Mouse (Mus musculus): ENCODE measurements around the gene Usp7.
A peak's percentile ranks its signal among the peaks of the same experiment; 100 is the strongest.

The Usp7 gene

DNA sequence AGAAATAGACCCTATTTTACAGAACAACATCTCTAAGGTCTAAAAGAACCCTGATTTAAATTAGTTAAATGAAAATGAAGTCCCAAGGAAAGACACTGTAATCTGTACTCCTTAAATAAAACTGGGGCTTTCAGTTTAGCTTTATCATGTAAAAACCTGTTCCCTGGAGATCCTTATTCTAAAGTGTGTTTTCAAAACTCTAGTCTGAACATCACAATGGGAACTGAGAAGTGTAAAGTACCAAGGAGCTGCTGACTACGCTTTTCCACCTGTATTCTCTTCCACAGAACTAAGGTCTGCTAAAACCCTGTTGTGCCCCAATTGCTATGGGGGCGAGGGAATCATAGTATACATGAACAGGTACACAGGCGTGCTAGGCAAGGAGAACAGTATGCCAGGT lies 68.1 kb downstream of the Usp7 start:
- no peak for DNase-seq (ENCODE audit: low spot score in 2 of 2)

- no peak for DNase-seq (ENCODE audit: low spot score in 2 of 2)
These were observed 71.7 kb downstream of the Usp7 start for GRCm38 (mm10) chr16:8720447-8720846.

DNA sequence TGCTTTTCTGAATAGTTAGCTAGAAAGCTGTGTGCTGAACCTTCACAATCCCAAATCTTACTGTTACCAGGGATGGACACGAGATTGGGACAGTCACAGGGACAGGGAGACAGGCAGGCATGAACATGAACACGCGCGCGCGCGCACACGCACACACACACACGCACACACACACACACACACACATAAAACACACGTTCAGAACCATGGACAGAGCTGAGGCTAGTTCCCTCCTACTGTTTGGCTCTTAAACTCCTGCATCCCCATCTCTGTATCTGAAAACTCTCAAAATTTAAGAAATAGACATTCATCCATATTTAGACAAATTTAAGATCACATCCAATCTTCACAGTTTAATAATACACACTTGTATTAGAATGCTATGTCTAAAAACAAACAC lies 74.4 kb downstream of the Usp7 start:
- no peak for DNase-seq (ENCODE audit: low spot score in 2 of 2)

DNA sequence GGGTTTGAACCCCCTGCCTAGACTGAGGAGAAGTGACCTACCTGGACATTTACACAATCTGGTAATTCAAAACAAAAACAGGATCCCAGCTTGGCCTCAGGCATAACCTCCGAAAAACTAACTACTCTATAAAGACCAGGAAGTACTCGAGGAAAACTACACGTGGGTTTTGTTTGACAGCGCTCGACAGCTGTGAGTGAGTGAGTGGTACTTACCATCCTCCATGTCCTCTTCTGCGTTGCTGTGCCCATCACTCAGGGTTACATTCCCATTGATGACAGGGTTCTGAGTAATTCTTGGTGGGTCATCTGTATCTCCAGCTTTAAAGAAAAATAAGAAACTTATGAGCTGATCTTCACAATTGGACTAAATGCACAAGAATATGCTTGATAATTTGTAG lies 75.8 kb downstream of the Usp7 start:
- no peak for DNase-seq (ENCODE audit: low spot score in 2 of 2)

GRCm38 (mm10) chr16:8715513-8716080 lies 76.5 kb downstream of the Usp7 start:
- DNase-seq (ENCODE audit: low spot score in 2 of 2), result no peak

GRCm38 (mm10) chr16:8714851-8715250 lies 77.3 kb downstream of the Usp7 start:
- DNase-seq (ENCODE audit: low spot score in 2 of 2), result no peak

- DNase-seq (ENCODE audit: low spot score in 2 of 2), result no peak
These were observed 80.1 kb downstream of the Usp7 start for GRCm38 (mm10) chr16:8711998-8712397.

GRCm38 (mm10) chr16:8700586-8700985 lies 91.5 kb downstream of the Usp7 start:
- no peak for DNase-seq (ENCODE audit: low spot score in 2 of 2)

DNA sequence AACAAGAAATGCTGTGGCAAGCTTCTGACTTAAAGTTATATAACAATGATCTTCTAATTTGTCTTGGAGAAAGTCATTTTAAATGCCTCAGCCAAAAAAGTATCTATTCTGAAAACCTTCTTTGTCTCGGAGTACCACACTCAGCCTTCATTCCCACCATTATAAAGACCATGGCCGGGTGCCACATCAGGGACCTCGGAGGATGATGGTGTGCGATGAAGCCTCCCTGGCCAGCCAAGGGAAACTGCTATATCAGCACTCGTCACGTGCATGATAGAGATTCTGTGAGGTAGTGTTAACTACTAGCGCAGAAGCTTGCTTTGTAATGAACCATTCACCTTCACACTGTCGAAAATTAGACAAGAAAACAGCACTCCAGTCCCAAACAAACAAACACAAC lies 92.6 kb downstream of the Usp7 start:
- DNase-seq (ENCODE audit: low spot score in 2 of 2), result no peak

DNA sequence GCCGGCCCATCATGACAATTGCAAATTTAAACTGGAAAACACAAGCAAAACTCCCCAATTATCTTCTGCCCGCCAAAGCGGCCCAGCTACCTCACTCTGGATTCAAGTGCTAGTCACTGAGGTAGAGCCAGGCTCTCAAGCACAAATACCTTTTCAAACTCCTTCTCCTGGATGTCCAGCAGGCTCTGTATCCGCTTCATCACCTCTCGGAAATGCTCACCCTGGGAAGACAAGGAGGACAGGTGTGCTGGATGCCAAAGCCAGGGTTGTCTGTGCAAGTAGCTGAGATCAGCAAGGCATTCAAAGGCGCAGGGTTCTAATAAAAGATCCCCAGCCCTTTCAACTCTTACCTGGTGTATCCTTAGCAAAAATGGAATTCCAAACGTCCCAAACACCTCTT lies 100.9 kb downstream of the Usp7 start:
- no peak for DNase-seq (ENCODE audit: low spot score in 2 of 2)

- DNase-seq (ENCODE audit: low spot score in 2 of 2), result no peak
These were observed 102.0 kb downstream of the Usp7 start for GRCm38 (mm10) chr16:8689979-8690656.

DNA sequence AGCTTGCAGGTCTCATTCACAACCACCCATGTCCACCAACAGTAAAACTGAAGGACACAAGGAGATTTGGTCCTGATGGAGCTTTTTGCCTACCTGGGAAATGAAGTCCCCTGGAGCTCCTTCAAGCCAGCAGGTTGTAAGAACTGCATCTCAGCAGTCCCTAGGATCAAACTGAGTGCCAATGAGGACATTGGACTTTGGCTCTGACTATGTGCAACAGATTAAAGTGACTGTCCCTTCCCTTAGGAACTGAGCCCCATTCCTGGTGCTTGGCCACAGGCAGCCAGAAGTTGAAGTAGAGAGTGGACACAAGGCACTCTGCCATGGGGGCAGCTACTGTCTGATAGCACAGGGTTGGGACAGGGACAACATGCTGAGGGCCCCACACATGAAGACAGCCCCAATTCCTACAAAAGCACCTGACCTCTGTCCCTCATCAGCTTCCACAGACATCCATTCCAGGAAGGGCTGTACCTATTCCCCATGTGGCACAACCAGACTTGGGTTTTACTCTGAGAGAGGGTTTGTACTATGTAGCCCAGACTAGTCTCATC lies 104.5 kb downstream of the Usp7 start:
- peak in 1 of 2 experiments; percentile 70 for DNase-seq (ENCODE audit: low spot score in 2 of 2)

DNA sequence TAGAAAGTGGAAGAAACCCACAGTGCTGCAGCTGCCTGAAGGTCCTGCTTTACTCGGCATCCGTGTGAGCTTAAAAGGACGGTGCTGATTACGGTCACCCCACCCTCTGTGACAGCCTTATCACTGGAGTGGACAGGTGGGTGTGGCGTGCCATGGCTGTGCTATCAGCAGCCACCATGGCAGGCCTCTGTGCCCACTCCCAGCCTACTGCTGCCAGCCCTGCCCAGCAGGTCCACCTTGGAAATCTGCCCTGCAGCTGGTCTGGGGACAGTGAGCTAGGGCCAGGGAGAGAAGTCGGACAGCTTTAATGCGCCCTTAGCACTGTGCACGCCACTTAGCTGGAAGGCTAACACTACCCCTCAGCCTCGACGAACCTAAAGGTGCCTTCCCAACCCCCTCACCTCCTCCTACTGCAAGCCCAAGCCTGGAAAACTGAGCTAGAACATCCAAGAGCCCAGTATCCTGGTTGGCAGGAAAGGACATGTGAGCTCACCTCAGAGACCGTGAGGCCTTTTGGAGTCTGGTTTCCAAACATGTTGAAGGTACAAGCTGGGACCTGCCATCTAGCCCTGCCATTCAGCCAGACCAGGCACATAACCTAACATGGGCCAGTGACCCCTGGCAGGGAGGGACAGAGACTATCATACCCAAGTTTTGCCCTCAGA lies 105.1 kb downstream of the Usp7 start:
- peak; percentile 78 to 87 for DNase-seq (ENCODE audit: low spot score in 2 of 2)

GRCm38 (mm10) chr16:8686121-8686870 lies 105.8 kb downstream of the Usp7 start:
- peak; percentile 88 to 91 for DNase-seq (ENCODE audit: low spot score in 2 of 2)

DNA sequence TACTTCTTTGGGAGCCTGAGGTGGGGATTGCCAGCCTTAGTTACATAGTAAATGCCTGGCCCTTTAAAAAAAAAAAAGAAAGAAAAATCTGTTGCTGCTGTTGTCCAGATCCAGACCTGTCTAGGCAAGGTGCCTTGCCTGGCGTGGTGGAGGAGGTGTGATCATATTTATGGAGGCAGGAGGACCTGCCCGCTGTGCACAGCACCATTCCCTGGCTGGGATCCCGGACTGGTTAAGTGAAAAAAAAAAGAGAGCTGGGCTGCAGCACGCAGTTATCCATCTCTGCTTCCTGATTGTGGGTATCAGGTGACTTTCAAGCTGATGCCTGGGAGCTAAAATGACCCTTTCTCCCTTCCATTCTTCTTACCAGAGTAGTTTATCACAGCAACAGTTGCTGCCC lies 107.0 kb downstream of the Usp7 start:
- no peak for DNase-seq (ENCODE audit: low spot score in 2 of 2)

DNA sequence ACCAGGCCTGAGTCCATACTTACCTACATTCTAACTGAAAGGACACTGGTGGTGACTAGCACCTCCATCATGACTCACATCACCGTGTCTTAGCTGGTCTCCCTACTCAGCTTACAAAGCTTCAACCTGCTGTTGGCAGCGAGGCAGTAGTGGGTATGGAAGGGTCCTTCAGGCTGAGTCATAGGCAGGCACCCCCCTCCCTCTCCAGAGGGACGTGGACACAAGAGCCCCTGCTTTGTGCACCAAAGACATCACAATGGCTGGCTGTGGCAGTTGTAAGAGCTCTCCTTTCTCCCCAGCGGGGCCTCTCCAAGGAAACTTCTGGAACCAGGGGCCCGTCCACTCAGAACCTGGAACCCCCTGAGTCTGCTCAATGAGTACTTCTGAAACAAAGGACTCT lies 111.6 kb downstream of the Usp7 start, which contains the start of gene Gm5767:
Gene Gm5767 (plus strand): TSS at position 301 of the 400 bp plus-strand sequence.
- DNase-seq (ENCODE audit: low spot score in 2 of 2), result no peak

DNA sequence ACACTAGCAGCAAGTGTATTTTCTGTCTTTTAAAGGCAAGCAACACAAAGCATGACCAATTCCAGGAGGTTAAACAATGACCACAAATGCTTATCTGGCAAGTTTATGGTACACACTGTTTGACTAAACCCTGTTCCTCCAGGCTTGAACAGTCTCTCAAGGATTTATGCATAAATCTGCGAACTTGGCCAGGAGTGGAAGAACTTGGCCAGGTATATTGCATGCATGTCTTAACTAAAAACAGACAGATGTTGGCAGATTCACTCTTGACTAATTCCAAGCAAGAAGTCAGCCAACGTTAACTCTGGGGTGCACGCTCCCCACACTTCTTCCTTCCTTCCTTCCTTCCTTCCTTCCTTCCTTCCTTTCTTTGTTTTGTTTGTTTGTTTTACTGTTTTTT lies 112.3 kb downstream of the Usp7 start:
- DNase-seq (ENCODE audit: low spot score in 2 of 2), result no peak

- DNase-seq (ENCODE audit: low spot score in 2 of 2), result peak; percentile 75 to 80
These were observed 113.4 kb downstream of the Usp7 start for GRCm38 (mm10) chr16:8678676-8679075.

DNA sequence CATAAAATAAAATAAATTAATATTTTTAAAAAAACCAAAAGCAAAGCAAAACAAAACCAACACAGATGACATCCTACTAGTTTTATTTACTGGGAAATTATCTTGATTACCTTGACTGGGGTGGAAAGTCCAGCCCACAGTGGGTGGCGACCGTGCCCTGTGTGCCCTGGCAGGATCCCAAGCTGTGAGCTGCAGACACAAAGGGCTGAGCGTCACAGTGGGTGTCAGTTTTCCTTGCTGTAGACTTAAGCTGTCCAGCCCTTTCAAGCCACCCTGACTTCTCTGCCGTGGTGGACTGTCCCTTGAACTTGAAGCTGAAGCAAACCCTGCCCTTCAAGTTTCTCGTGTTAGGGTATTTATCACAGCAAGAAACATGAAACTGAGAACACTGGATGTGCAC lies 114.1 kb downstream of the Usp7 start:
- DNase-seq (ENCODE audit: low spot score in 2 of 2), result peak; percentile 63 to 77

GRCm38 (mm10) chr16:8676800-8677199 lies 115.3 kb downstream of the Usp7 start:
- peak; percentile 73 to 84 for DNase-seq (ENCODE audit: low spot score in 2 of 2)

- DNase-seq (ENCODE audit: low spot score in 2 of 2), result peak in 1 of 2 experiments; percentile 61
These were observed 115.9 kb downstream of the Usp7 start for GRCm38 (mm10) chr16:8676228-8676627.

- DNase-seq (ENCODE audit: low spot score in 2 of 2), result peak; percentile 58 to 78
These were observed 116.5 kb downstream of the Usp7 start for GRCm38 (mm10) chr16:8675559-8675958.

Measured in spleen, postnatal 10 days (tissue).